Mouse (Mus musculus) lung, embryonic 16.5 days (tissue): ENCODE measurements around the gene Id3. TPM values are rescaled to one million over a fixed set of nuclear protein-coding genes. Genes with fewer than 3 reads are reported as not detected.

Experiments used
- ATAC-seq: fragments of 200-750 bp; cut with Nextera tagmentation; 2 replicates; pipeline ENCODE4 v1.8.0; 2017; ENCODE audit warnings: low read depth, mild to moderate bottlenecking, moderate library complexity
- H3K27ac ChIP-seq: fragments of 300-500 bp; sonication (generic); 2 replicates; pipeline ENCODE4 v1.5.1; 2014; ENCODE audit warnings: mild to moderate bottlenecking, control low read depth, low read length
- H3K27me3 ChIP-seq: fragments of 300-500 bp; sonication (generic); 2 replicates; pipeline ENCODE4 v1.6.1; 2014; ENCODE audit warnings: low read depth, low read length, mixed read lengths; ENCODE audit not compliant: control insufficient read depth, insufficient read depth
- H3K36me3 ChIP-seq: fragments of 300-500 bp; sonication (generic); 2 replicates; pipeline ENCODE4 v1.6.1; 2014; ENCODE audit warnings: low read length; ENCODE audit not compliant: control insufficient read depth, insufficient read depth
- H3K4me1 ChIP-seq: fragments of 300-500 bp; sonication (generic); replicated peaks from 2 replicates; pipeline ENCODE4 v1.6.1; 2014; ENCODE audit warnings: low read length, mixed read lengths; ENCODE audit not compliant: control insufficient read depth, insufficient read depth
- H3K4me2 ChIP-seq: fragments of 300-500 bp; sonication (generic); 2 replicates; pipeline ENCODE4 v1.6.1; 2014; ENCODE audit warnings: low read depth, low read length, control low read depth
- H3K4me3 ChIP-seq: fragments of 300-500 bp; sonication (generic); 2 replicates; pipeline ENCODE4 v1.5.1; 2014; ENCODE audit warnings: mild to moderate bottlenecking, low read length, control low read depth
- H3K9ac ChIP-seq: fragments of 300-500 bp; sonication (generic); 2 replicates; pipeline ENCODE4 v1.6.1; 2014; ENCODE audit warnings: low read length, control low read depth
- H3K9me3 ChIP-seq: fragments of 300-500 bp; sonication (generic); 2 replicates; pipeline ENCODE4 v1.6.1; 2016; ENCODE audit warnings: low read length; ENCODE audit not compliant: control insufficient read depth
- WGBS: fragments of 180-500 bp; shearing (Covaris S2); extraction: QIAGEN DNeasy Blood & Tissue Kit; methylation state at CpG from one replicate; pipeline ENCODE4 v1.1.7; 2014; 5-methylcytosine and 5-hydroxymethylcytosine counted together
- polyA plus RNA-seq: library from polyadenylated mRNA; unstranded; fragments of >200 nt; fragmentation: Nextera tagmentation; extraction: Ambion mirVana; gene quantifications from 2 replicates; pipeline ENCODE4 v1.2.1, GENCODE M21; 2015

Id3 gene
- polyA plus RNA-seq, 1 experiment from 2014 or later: 560 TPM

DNA sequence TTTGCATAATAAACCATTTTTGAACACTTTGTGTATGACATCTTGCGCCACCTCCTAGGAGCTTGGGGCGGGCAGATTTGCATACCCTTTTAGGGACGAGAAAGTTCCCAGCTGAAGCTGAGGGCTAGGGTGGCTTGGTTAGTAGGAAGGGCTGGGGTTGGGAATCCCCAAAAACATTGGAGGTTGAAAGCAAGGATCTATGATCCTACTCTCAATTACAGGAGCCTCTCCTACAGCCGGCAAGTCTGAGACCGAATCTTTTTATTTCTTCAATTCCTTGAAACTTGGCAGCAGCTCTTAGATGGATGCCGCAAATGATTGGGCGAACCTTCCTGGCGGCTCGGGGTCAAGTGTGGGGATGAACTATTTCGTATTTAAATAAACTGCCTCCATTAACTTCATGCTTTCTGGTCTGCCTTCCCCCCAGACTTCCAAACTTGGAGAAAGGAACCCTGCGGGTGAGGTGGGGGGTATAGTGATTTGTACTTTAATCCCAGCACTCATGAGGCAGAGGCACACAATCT is 2.1 kb downstream of the Id3 start:
- no peaks in the 10 kb centered on the region for H3K36me3 ChIP-seq
- WGBS: 5% methylated on average over 11 of the region's 11 CpGs
- H3K4me2 ChIP-seq: peak overlapping the region; percentile 67
- H3K27me3 ChIP-seq: no peaks in the 10 kb centered on the region
- H3K27ac ChIP-seq: peak overlapping the region; percentile 100
- H3K9me3 ChIP-seq: no peaks in the 10 kb centered on the region
- peak overlapping the region; percentile 94 for H3K9ac ChIP-seq
- H3K4me3 ChIP-seq: peak overlapping the region; percentile 72
- peaks cover 59% of the 10 kb centered on the region for H3K4me1 ChIP-seq
- no peak for ATAC-seq

DNA sequence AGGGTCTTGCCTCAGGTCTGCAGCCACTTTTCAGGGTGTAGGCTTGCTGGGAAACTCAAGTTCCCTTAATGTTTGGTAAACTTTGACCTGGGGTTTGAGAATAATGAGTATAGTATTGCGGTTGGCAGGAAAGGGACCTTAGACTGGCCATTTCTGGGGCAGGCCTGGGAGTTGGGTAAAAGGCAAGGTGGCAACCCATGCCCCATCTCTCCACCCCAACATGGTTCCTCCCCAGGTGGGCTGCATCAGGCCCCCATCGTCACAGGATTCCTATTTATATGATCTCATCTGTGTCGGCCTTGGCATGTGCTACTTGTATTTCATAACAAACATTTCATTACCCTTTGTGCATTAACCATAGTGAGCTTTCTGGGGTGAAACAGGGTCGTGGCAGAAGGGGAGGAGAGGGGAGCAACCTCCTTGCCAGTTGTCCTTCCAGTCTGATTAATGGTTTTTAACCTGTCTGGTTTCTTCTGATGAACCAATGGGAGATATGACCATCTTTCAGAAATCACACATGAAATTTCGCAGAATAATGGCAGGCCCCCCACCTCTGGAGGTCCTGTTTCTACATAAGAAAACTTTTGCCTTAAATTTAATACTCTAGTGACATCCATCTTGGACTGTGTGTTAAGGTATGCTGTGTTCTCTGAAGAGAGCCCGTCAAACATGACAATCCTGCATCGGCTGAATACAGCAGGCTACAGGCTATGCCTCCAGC is 2.9 kb downstream of the Id3 start:
- 20% methylated on average over 7 of the region's 7 CpGs for WGBS
- peaks cover 56% of the 10 kb centered on the region for H3K4me1 ChIP-seq

DNA sequence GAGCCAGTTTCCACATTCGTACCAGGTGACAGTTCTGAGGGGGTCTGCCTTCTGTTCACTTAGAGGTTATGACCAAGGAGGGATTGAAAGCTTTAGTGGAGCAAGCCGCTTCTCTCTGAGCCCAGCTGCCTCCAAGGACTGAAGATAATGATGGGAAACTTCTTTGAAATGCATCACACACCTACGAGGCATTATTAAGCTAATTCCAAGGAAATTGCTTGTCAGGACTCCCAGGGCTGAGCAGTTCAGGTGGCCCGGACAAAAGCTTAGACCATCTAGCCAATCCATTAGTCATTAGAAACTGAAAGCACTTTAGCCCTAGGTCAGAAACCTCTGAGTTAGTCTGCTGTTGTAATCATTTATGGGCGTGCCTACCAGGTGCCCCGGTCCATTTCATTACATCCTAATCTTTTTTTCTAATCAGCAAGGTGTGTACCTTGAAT is 3.4 kb downstream of the Id3 start:
- Histone ChIP-seq H3K4me1 (peaks cover 50% of the 10 kb centered on the region), H3K4me2 (peak overlapping the region; percentile 67), H3K4me3 (peak overlapping the region; percentile 72), H3K9me3 (no peaks in the 10 kb centered on the region), H3K9ac (peak overlapping the region; percentile 94), H3K27me3 (no peaks in the 10 kb centered on the region), H3K27ac (peak overlapping the region; percentile 100), H3K36me3 (no peaks in the 10 kb centered on the region)
- no peak for ATAC-seq
- 20% methylated on average over 6 of the region's 6 CpGs for WGBS

More for the DNA sequence above, 2.9 kb downstream of the Id3 start:
- Histone ChIP-seq H3K36me3 (no peaks in the 10 kb centered on the region), H3K27ac (peak overlapping the region; percentile 100), H3K4me3 (peak overlapping the region; percentile 72), H3K9ac (peak overlapping the region; percentile 94), H3K9me3 (no peaks in the 10 kb centered on the region), H3K4me2 (peak overlapping the region; percentile 67), H3K27me3 (no peaks in the 10 kb centered on the region)
- ATAC-seq: no peak

DNA sequence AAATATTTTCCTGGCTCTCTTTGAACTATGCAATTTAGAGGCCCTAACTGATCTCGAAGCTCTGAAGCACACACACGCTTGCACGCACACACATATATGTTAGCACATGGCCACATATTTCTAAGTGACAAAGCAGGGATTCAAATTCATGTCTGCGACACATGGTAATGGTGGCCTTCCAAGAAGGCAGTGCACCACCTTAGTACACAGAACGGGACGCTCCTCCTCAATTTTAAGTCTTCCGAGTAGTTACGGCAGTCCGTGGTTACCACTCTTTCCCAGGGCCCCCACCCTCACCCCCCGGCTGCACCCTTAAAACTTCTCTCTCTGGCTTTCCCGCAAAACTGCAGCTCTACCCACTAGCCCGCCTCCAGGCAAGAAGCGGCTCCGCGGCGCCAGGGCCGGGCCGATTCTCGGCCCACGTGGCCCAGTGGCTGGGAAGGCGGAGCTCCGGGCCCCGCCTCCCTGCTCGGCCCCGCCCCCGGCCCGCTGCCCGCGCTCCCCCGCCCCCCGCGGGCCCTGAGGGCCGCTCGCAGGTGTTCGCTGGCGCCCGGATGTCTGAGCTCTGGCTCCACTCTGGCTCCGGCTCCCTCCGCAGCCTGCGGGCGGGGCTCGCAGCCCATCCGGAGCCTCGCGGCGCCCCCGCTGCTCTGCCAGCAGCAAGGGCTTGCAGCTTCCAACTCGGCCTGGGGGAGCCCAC is 4.3 kb downstream of the Id3 start:
- H3K4me2 ChIP-seq: peak overlapping the region; percentile 67
- under 1% methylated on average over 35 of the region's 48 CpGs for WGBS
- no peaks in the 10 kb centered on the region for H3K36me3 ChIP-seq
- H3K27me3 ChIP-seq: no peaks in the 10 kb centered on the region
- no peaks in the 10 kb centered on the region for H3K9me3 ChIP-seq
- peak overlapping the region; percentile 100 for H3K27ac ChIP-seq
- peaks cover 44% of the 10 kb centered on the region for H3K4me1 ChIP-seq
- peak; percentile 76 for ATAC-seq
- peak overlapping the region; percentile 41 for H3K4me3 ChIP-seq
- peak overlapping the region; percentile 94 for H3K9ac ChIP-seq

DNA sequence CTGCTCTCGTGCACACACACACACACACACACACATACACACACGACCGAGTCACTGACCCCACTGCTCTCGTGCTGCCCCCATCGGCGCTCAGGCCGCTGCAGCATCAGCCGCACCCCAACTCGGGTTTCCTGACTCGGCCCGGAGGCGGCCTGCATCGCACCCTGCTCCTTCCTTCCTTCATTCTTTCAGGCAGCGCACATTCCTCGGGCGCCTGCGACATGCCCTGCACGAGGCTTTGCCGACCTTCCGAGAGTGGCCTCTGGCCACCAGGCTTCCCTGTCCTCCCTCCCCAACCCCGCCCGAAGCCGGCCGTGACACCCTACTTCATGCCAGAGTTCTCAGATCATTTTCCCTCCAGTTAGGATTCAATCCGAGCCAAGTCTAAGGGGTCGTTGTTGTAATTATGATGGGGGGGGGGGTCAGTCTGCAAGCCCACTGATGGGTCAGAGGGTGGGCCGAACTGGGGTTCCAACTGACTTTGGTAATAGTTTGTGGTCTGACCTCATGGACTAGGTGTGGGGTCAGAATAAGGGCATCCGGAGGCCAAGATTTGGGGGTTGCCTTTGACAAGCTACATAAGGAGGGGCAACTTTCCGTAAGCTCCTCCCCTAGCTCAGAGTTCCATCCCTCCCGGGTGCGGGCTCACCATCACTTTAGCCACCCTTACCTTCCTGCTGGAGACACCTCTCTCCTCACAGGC is 5.2 kb downstream of the Id3 start:
- H3K27ac ChIP-seq: peak overlapping the region; percentile 100
- ATAC-seq: peak; percentile 28
- peaks cover 36% of the 10 kb centered on the region for H3K4me1 ChIP-seq
- H3K9ac ChIP-seq: peak overlapping the region; percentile 57
- no peaks in the 10 kb centered on the region for H3K27me3 ChIP-seq
- 3% methylated on average over 30 of the region's 31 CpGs for WGBS
- H3K36me3 ChIP-seq: no peaks in the 10 kb centered on the region
- peak overlapping the region; percentile 23 for H3K4me3 ChIP-seq
- no peaks in the 10 kb centered on the region for H3K9me3 ChIP-seq
- H3K4me2 ChIP-seq: peak overlapping the region; percentile 67

DNA sequence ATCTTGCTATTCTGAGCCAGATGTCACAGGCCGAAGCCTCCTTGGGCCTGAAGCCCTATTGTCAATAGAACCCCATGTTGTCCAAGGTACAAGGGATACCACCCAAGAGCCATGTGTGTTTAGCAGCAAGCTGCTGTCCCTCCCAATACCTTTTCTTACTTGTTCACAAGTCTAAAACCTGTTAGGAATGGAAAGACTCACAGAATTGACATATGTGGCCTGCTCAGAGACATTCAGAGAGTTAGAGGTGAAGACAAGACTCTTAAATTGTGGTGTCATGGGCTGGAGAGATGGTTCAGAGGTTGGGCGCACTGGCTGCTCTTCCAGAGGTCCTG is 5.7 kb downstream of the Id3 start:
- peak overlapping the region; percentile 100 for H3K27ac ChIP-seq
- ATAC-seq: no peak
- no peaks in the 10 kb centered on the region for H3K36me3 ChIP-seq
- H3K4me3 ChIP-seq: no peak overlapping the region
- no peak overlapping the region for H3K9ac ChIP-seq
- no peaks in the 10 kb centered on the region for H3K9me3 ChIP-seq
- no peaks in the 10 kb centered on the region for H3K27me3 ChIP-seq
- peaks cover 36% of the 10 kb centered on the region for H3K4me1 ChIP-seq
- no peak overlapping the region for H3K4me2 ChIP-seq
- WGBS: 87% methylated on average over 2 of the region's 2 CpGs

DNA sequence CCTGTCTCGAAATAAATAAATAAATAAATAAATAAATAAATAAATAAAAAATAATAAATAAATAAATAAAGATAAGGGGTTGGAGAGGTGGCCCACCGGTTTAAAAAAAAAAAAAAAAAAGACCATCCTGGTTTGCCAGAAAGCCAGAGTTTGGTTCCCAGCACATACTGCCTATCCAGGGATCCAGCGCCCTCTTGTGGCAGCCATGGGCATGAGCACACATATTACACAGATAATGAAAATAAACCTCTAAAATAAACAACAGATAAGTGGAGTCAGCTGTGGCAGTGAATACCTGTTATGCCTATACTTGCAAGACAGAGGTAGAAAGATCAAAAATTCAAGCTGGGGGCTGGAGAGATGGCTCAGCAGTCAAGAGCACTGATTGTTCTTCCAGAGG is 6.4 kb downstream of the Id3 start:
- Histone ChIP-seq H3K4me1 (peaks cover 36% of the 10 kb centered on the region), H3K9ac (no peak overlapping the region), H3K4me3 (no peak overlapping the region), H3K27ac (no peak overlapping the region), H3K36me3 (no peaks in the 10 kb centered on the region), H3K27me3 (no peaks in the 10 kb centered on the region), H3K4me2 (no peak overlapping the region), H3K9me3 (no peaks in the 10 kb centered on the region)
- WGBS: 36% methylated on average over 3 of the region's 3 CpGs
- ATAC-seq: no peak

DNA sequence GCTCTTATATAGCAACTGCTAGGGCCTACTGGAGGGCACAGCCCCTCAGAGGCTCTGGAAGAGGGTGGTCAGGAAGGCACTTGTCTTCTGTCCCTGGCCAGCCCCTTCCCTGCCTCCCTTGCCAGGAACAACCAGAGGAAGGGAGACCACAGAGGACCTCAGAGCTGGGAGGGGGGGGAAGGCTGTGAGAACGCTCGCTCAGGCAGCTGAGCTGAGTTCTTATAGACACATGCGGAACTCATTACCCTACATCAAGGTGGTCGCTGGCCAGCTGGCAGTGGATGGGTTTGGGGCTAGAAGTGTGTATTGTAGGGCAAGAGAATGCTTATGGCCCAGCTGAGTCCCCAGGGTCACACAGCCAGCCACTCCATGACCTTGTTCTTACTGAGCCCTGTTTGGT is 7.3 kb downstream of the Id3 start:
- Histone ChIP-seq H3K27me3 (no peaks in the 10 kb centered on the region), H3K36me3 (no peaks in the 10 kb centered on the region), H3K4me1 (peaks cover 32% of the 10 kb centered on the region), H3K27ac (no peak overlapping the region), H3K9me3 (no peaks in the 10 kb centered on the region), H3K4me2 (no peak overlapping the region), H3K4me3 (no peak overlapping the region), H3K9ac (no peak overlapping the region)
- ATAC-seq: no peak
- WGBS: 63% methylated on average over 4 of the region's 4 CpGs

DNA sequence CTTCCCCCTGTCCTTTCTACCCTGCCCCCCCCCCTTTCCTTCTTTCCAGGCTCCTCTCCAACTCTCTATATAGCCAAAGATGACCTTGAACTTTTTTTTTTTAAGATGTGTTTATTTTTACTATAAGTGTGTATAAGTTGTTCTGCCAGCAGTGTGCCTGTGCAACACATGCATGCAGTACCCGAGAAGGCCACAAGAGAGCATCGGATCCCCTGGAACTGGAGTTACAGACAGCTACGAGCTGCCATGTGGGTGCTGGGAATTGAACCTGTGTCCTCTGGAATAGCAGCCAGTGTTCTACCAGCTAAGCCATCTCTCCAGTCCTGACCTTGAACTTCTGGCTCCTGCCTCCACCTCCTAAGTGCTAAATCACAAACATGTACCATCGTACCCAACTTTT is 9.5 kb downstream of the Id3 start:
- ATAC-seq: no peak
- H3K4me3 ChIP-seq: no peak overlapping the region
- H3K4me1 ChIP-seq: peaks cover 16% of the 10 kb centered on the region
- no peak overlapping the region for H3K27ac ChIP-seq
- no peaks in the 10 kb centered on the region for H3K27me3 ChIP-seq
- no peaks in the 10 kb centered on the region for H3K9me3 ChIP-seq
- H3K36me3 ChIP-seq: no peaks in the 10 kb centered on the region
- no peak overlapping the region for H3K4me2 ChIP-seq
- 78% methylated on average over 4 of the region's 4 CpGs for WGBS
- H3K9ac ChIP-seq: no peak overlapping the region
